Mouse (Mus musculus) limb, embryonic 15.5 days (tissue): ENCODE measurements at regions not wholly inside any gene's neighbourhood (a gene's known extent, or its start where the extent isn't known, plus 50 kb on each side); places are given as distances from the start of the nearest gene placed in this dataset.
"Not testable (repeated sequence)": the region's sequence is repeated elsewhere in the genome, so short reads cannot be mapped to it uniquely, and the experiment has no call there.

Experiments
- ATAC-seq: fragments of 200-750 bp; cut with Nextera tagmentation; 2 replicates; pipeline ENCODE4 v1.8.0; 2017; ENCODE audit warnings: low read depth, moderate TSS enrichment; ENCODE audit not compliant: insufficient number of reproducible peaks, low FRiP score, low TSS enrichment
- H3K27ac ChIP-seq: fragments of 300-500 bp; sonication (generic); 2 replicates; pipeline ENCODE4 v1.5.1; 2015; ENCODE audit warnings: moderate library complexity, mild to moderate bottlenecking, inconsistent platforms
- H3K27me3 ChIP-seq: fragments of 300-500 bp; sonication (generic); 2 replicates; pipeline ENCODE4 v1.6.1; 2015; ENCODE audit warnings: inconsistent platforms
- H3K36me3 ChIP-seq: fragments of 300-500 bp; sonication (generic); 2 replicates; pipeline ENCODE4 v1.6.1; 2015; ENCODE audit warnings: inconsistent platforms
- H3K4me1 ChIP-seq: fragments of 300-500 bp; sonication (generic); 2 replicates; pipeline ENCODE4 v1.6.1; 2015; ENCODE audit warnings: inconsistent platforms
- H3K4me2 ChIP-seq: fragments of 300-500 bp; sonication (generic); 2 replicates; pipeline ENCODE4 v1.6.1; 2015; ENCODE audit warnings: mild to moderate bottlenecking, inconsistent platforms
- H3K4me3 ChIP-seq: fragments of 300-500 bp; sonication (generic); 2 replicates; pipeline ENCODE4 v1.5.1; 2015; ENCODE audit warnings: mild to moderate bottlenecking, inconsistent platforms
- H3K9ac ChIP-seq: fragments of 300-500 bp; sonication (generic); 2 replicates; pipeline ENCODE4 v1.6.1; 2015; ENCODE audit warnings: inconsistent platforms
- H3K9me3 ChIP-seq: fragments of 300-500 bp; sonication (generic); 2 replicates; pipeline ENCODE4 v1.6.1; 2016; ENCODE audit warnings: inconsistent platforms
- WGBS: fragments of 180-500 bp; shearing (Covaris S2); methylation state at CpG from one replicate; pipeline ENCODE4 v1.1.7; 2015; 5-methylcytosine and 5-hydroxymethylcytosine counted together

- Histone ChIP-seq H3K27ac (no peak overlapping the region), H3K27me3 (peaks cover 33% of the 10 kb centered on the region), H3K4me1 (peaks cover 8% of the 10 kb centered on the region; the same call in 1 of the 2 replicates), H3K9me3 (no peaks in the 10 kb centered on the region), H3K4me3 (no peak overlapping the region), H3K9ac (no peak overlapping the region), H3K36me3 (no peaks in the 10 kb centered on the region), H3K4me2 (no peak overlapping the region)
- ATAC-seq: no peak
- WGBS: 86% methylated on average over 8 of the region's 8 CpGs
Measured at GRCm38 (mm10) chr6:143442361-143442760, 275.3 kb downstream of the Etnk1 start.

- no peak overlapping the region for H3K4me3 ChIP-seq
- no peak overlapping the region for H3K4me2 ChIP-seq
- 82% methylated on average over 6 of the region's 6 CpGs for WGBS
- H3K9ac ChIP-seq: no peak overlapping the region
- ATAC-seq: no peak
- H3K36me3 ChIP-seq: no peaks in the 10 kb centered on the region
- no peak overlapping the region for H3K27ac ChIP-seq
- H3K4me1 ChIP-seq: peaks cover 3% of the 10 kb centered on the region; the same call in 1 of the 2 replicates
- peaks cover 36% of the 10 kb centered on the region for H3K27me3 ChIP-seq
- no peaks in the 10 kb centered on the region for H3K9me3 ChIP-seq
Measured at GRCm38 (mm10) chr6:143443446-143443845, 276.4 kb downstream of the Etnk1 start.

- H3K4me3 ChIP-seq: no peak overlapping the region
- no peaks in the 10 kb centered on the region for H3K9me3 ChIP-seq
- H3K4me1 ChIP-seq: no peaks in the 10 kb centered on the region
- H3K36me3 ChIP-seq: no peaks in the 10 kb centered on the region
- 49% methylated on average over 3 of the region's 3 CpGs for WGBS
- H3K9ac ChIP-seq: no peak overlapping the region
- no peak overlapping the region for H3K27ac ChIP-seq
- H3K27me3 ChIP-seq: peaks cover 39% of the 10 kb centered on the region
- no peak for ATAC-seq
- H3K4me2 ChIP-seq: no peak overlapping the region
Measured at GRCm38 (mm10) chr6:143444782-143445181, 277.8 kb downstream of the Etnk1 start.

- Histone ChIP-seq H3K36me3 (no peaks in the 10 kb centered on the region), H3K4me2 (no peak overlapping the region), H3K27ac (no peak overlapping the region), H3K9ac (no peak overlapping the region), H3K4me1 (no peaks in the 10 kb centered on the region), H3K9me3 (no peaks in the 10 kb centered on the region), H3K4me3 (no peak overlapping the region), H3K27me3 (peaks cover 34% of the 10 kb centered on the region)
- 80% methylated on average over 13 of the region's 13 CpGs for WGBS
- ATAC-seq: no peak
Measured at GRCm38 (mm10) chr6:143445834-143446552, 279.0 kb downstream of the Etnk1 start.

- H3K36me3 ChIP-seq: no peaks in the 10 kb centered on the region
- ATAC-seq: no peak
- H3K9ac ChIP-seq: no peak overlapping the region
- H3K27me3 ChIP-seq: peaks cover 34% of the 10 kb centered on the region
- no peak overlapping the region for H3K27ac ChIP-seq
- no peak overlapping the region for H3K4me2 ChIP-seq
- no peaks in the 10 kb centered on the region for H3K9me3 ChIP-seq
- H3K4me3 ChIP-seq: no peak overlapping the region
- H3K4me1 ChIP-seq: no peaks in the 10 kb centered on the region
- WGBS: 76% methylated on average over 5 of the region's 5 CpGs
Measured at GRCm38 (mm10) chr6:143447060-143447459, 280.0 kb downstream of the Etnk1 start.

GRCm38 (mm10) chr6:143449071-143449470 is 282.1 kb downstream of the Etnk1 start:
- H3K4me2 ChIP-seq: no peak overlapping the region
- WGBS: 75% methylated on average over 4 of the region's 4 CpGs
- no peaks in the 10 kb centered on the region for H3K9me3 ChIP-seq

GRCm38 (mm10) chr6:143451869-143452268 is 284.8 kb downstream of the Etnk1 start:
- H3K4me1 ChIP-seq: no peaks in the 10 kb centered on the region
- H3K36me3 ChIP-seq: no peaks in the 10 kb centered on the region
- ATAC-seq: no peak
- no peak overlapping the region for H3K9ac ChIP-seq
- WGBS: 92% methylated on average over 6 of the region's 6 CpGs
- H3K4me2 ChIP-seq: no peak overlapping the region
- H3K4me3 ChIP-seq: no peak overlapping the region
- H3K9me3 ChIP-seq: no peaks in the 10 kb centered on the region
- H3K27me3 ChIP-seq: peaks cover 17% of the 10 kb centered on the region
- no peak overlapping the region for H3K27ac ChIP-seq

More at GRCm38 (mm10) chr6:143449071-143449470, 282.1 kb downstream of the Etnk1 start:
- no peak overlapping the region for H3K27ac ChIP-seq
- no peaks in the 10 kb centered on the region for H3K36me3 ChIP-seq
- no peak for ATAC-seq
- no peak overlapping the region for H3K4me3 ChIP-seq
- H3K4me1 ChIP-seq: no peaks in the 10 kb centered on the region
- no peak overlapping the region for H3K9ac ChIP-seq
- H3K27me3 ChIP-seq: peaks cover 29% of the 10 kb centered on the region

GRCm38 (mm10) chr6:143454695-143455218 is 287.7 kb downstream of the Etnk1 start:
- H3K4me2 ChIP-seq: no peak overlapping the region
- H3K9me3 ChIP-seq: no peaks in the 10 kb centered on the region
- no peaks in the 10 kb centered on the region for H3K27me3 ChIP-seq
- H3K4me3 ChIP-seq: no peak overlapping the region
- no peak overlapping the region for H3K9ac ChIP-seq
- H3K4me1 ChIP-seq: no peaks in the 10 kb centered on the region
- no peaks in the 10 kb centered on the region for H3K36me3 ChIP-seq
- ATAC-seq: no peak
- 91% methylated on average over 9 of the region's 9 CpGs for WGBS
- H3K27ac ChIP-seq: no peak overlapping the region

- 73% methylated on average over 12 of the region's 12 CpGs for WGBS
- Histone ChIP-seq H3K4me2 (no peak overlapping the region), H3K36me3 (no peaks in the 10 kb centered on the region), H3K4me1 (no peaks in the 10 kb centered on the region), H3K9ac (no peak overlapping the region), H3K4me3 (no peak overlapping the region), H3K27ac (no peak overlapping the region), H3K9me3 (no peaks in the 10 kb centered on the region), H3K27me3 (no peaks in the 10 kb centered on the region)
- no peak for ATAC-seq
Measured at GRCm38 (mm10) chr6:143464907-143465537, 298.0 kb downstream of the Etnk1 start.

GRCm38 (mm10) chr6:143472676-143473075 is 305.7 kb downstream of the Etnk1 start:
- not testable (repeated sequence) for ATAC-seq, H3K4me3 ChIP-seq, H3K9me3 ChIP-seq, H3K4me2 ChIP-seq, H3K9ac ChIP-seq, H3K4me1 ChIP-seq, H3K27ac ChIP-seq, H3K27me3 ChIP-seq, H3K36me3 ChIP-seq
- WGBS: 93% methylated on average over 12 of the region's 12 CpGs

GRCm38 (mm10) chr6:143474396-143474795 is 307.4 kb downstream of the Etnk1 start:
- H3K4me1 ChIP-seq: no peaks in the 10 kb centered on the region
- no peak overlapping the region for H3K4me2 ChIP-seq
- H3K9me3 ChIP-seq: no peaks in the 10 kb centered on the region
- H3K36me3 ChIP-seq: no peaks in the 10 kb centered on the region
- WGBS: 88% methylated on average over 5 of the region's 5 CpGs
- ATAC-seq: no peak
- no peak overlapping the region for H3K9ac ChIP-seq
- H3K4me3 ChIP-seq: no peak overlapping the region
- H3K27ac ChIP-seq: no peak overlapping the region
- H3K27me3 ChIP-seq: no peaks in the 10 kb centered on the region

- ATAC-seq: no peak
- H3K4me3 ChIP-seq: no peak overlapping the region
- no peak overlapping the region for H3K27ac ChIP-seq
- 79% methylated on average over 7 of the region's 7 CpGs for WGBS
- no peaks in the 10 kb centered on the region for H3K36me3 ChIP-seq
- H3K4me1 ChIP-seq: no peaks in the 10 kb centered on the region
- H3K9me3 ChIP-seq: no peaks in the 10 kb centered on the region
- H3K9ac ChIP-seq: no peak overlapping the region
- H3K27me3 ChIP-seq: no peaks in the 10 kb centered on the region
- no peak overlapping the region for H3K4me2 ChIP-seq
Measured at GRCm38 (mm10) chr6:143475296-143475695, 308.3 kb downstream of the Etnk1 start.
